Mouse (Mus musculus) cerebellum, adult 2 months (tissue): Measurements from ENCODE around the gene Vwc2.

Experiments
- CTCF ChIP-seq: fragments of 200-500 bp; IDR thresholded peaks from 2 replicates; pipeline ENCODE4 v1.5.1; 2011; ENCODE audit warnings: low read depth, mild to moderate bottlenecking, control low read depth, low read length, moderate library complexity, borderline replicate concordance; ENCODE audit not compliant: insufficient read depth
- POLR2A ChIP-seq: fragments of 200-500 bp; IDR thresholded peaks from 2 replicates; pipeline ENCODE4 v1.6.1; 2011; ENCODE audit warnings: low read length, control low read depth, borderline replicate concordance; ENCODE audit not compliant: insufficient read depth

DNA sequence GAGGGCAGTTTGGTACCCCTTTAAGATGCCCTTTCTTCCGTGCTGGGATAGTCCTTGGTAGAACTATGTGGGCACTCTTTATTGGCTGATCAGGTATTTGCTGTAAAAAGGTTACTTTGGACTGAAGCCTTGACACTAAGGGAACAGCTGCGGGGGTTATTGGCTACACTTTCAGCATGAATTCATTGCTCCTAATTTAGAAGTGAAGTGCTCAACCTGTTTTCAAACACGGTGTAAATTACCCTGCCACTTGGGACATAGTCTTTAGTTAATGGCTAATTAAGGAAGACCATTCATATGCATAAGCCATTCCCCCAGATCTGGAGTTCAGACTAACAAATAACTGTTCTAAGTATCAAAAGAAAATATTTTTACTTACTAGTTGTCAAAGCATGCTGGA is 2.7 kb downstream of the Vwc2 start:
- no peak for TF ChIP-seq POLR2A
- TF ChIP-seq CTCF, result no peak
